Mouse (Mus musculus) lung, embryonic 15.5 days (tissue): ENCODE results near the gene Vmn2r104. TPM values are rescaled to one million over a fixed set of nuclear protein-coding genes. Genes with fewer than 3 reads are reported as not detected.

Experiments
- ATAC-seq: fragments of 200-750 bp; cut with Nextera tagmentation; 2 replicates; pipeline ENCODE4 v1.8.0; 2017; ENCODE audit warnings: moderate number of reproducible peaks, borderline replicate concordance; ENCODE audit not compliant: low FRiP score, low TSS enrichment; ENCODE audit errors: extremely low read depth
- H3K27ac ChIP-seq: fragments of 300-500 bp; sonication (generic); 2 replicates; pipeline ENCODE4 v1.5.1; 2015; ENCODE audit warnings: moderate library complexity, mild to moderate bottlenecking, inconsistent platforms
- H3K27me3 ChIP-seq: fragments of 300-500 bp; sonication (generic); 2 replicates; pipeline ENCODE4 v1.6.1; 2015; ENCODE audit warnings: inconsistent platforms
- H3K36me3 ChIP-seq: fragments of 300-500 bp; sonication (generic); 2 replicates; pipeline ENCODE4 v1.6.1; 2015; ENCODE audit warnings: inconsistent platforms
- H3K4me1 ChIP-seq: fragments of 300-500 bp; sonication (generic); 2 replicates; pipeline ENCODE4 v1.6.1; 2015; ENCODE audit warnings: inconsistent platforms
- H3K4me2 ChIP-seq: fragments of 300-500 bp; sonication (generic); 2 replicates; pipeline ENCODE4 v1.6.1; 2015; ENCODE audit warnings: inconsistent platforms, mild to moderate bottlenecking, moderate library complexity
- H3K4me3 ChIP-seq: fragments of 300-500 bp; sonication (generic); 2 replicates; pipeline ENCODE4 v1.5.1; 2015; ENCODE audit warnings: mild to moderate bottlenecking, inconsistent platforms
- H3K9ac ChIP-seq: fragments of 300-500 bp; sonication (generic); 2 replicates; pipeline ENCODE4 v1.6.1; 2015; ENCODE audit warnings: inconsistent platforms
- H3K9me3 ChIP-seq: fragments of 300-500 bp; sonication (generic); 2 replicates; pipeline ENCODE4 v1.6.1; 2016; ENCODE audit warnings: inconsistent platforms
- WGBS: fragments of 180-500 bp; shearing (Covaris S2); methylation state at CpG from one replicate; pipeline ENCODE4 v1.1.7; 2015; 5-methylcytosine and 5-hydroxymethylcytosine counted together
- polyA plus RNA-seq: library from polyadenylated mRNA; unstranded; fragments of >200 nt; fragmentation: Nextera tagmentation; extraction: Ambion mirVana; gene quantifications from 2 replicates; pipeline ENCODE4 v1.2.1, GENCODE M21; 2015

The Vmn2r104 gene
- not detected in 2 replicates for polyA plus RNA-seq

- H3K4me2 ChIP-seq = no peak within 1 kb of the TSS
- WGBS = 89% methylated on average over 1 of the region's 1 CpGs
- ATAC-seq = no peak
- H3K9me3 ChIP-seq = peaks cover 12% of the 10 kb centered on the region
- H3K4me3 ChIP-seq = no peak within 1 kb of the TSS
- no peaks in the 10 kb centered on the region for H3K36me3 ChIP-seq
- no peak within 1 kb of the TSS for H3K9ac ChIP-seq
- no peak within 1 kb of the TSS for H3K27ac ChIP-seq
- no peaks in the 10 kb centered on the region for H3K4me1 ChIP-seq
- H3K27me3 ChIP-seq = no peaks in the 10 kb centered on the region
These were observed at the start of gene Vmn2r104 for GRCm38 (mm10) chr17:20048236-20048635. TSS of gene Vmn2r104 (minus strand) at chr17:20048336.

GRCm38 (mm10) chr17:20074090-20074489, 26.0 kb upstream of the Vmn2r104 start:
- no peak for ATAC-seq
- 70% methylated on average over 6 of the region's 6 CpGs for WGBS

GRCm38 (mm10) chr17:20071656-20072396, 23.7 kb upstream of the Vmn2r104 start:
- Histone ChIP-seq H3K4me3 (no peak overlapping the region), H3K9me3 (0 out of 2 replicates have a peak, but pooled peaks cover 3% of the 10 kb centered on the region), H3K9ac (no peak overlapping the region), H3K4me2 (no peak overlapping the region), H3K4me1 (no peaks in the 10 kb centered on the region), H3K27me3 (no peaks in the 10 kb centered on the region), H3K36me3 (no peaks in the 10 kb centered on the region), H3K27ac (no peak overlapping the region)
- ATAC-seq = no peak
- 86% methylated on average over 4 of the region's 4 CpGs for WGBS

More at GRCm38 (mm10) chr17:20074090-20074489, 26.0 kb upstream of the Vmn2r104 start:
- Histone ChIP-seq H3K27me3 (no peaks in the 10 kb centered on the region), H3K27ac (no peak overlapping the region), H3K4me1 (no peaks in the 10 kb centered on the region), H3K4me3 (no peak overlapping the region), H3K36me3 (no peaks in the 10 kb centered on the region), H3K4me2 (no peak overlapping the region), H3K9me3 (0 out of 2 replicates have a peak, but pooled peaks cover 8% of the 10 kb centered on the region), H3K9ac (no peak overlapping the region)

Other genes with a start within 250 kb of the Vmn2r104 start
- not detected in 2 replicates for gene Fpr-rs7, start 65.9 kb upstream of the Vmn2r104 start, polyA plus RNA-seq
- gene Fpr-rs6, start 134.8 kb upstream of the Vmn2r104 start, polyA plus RNA-seq = not detected in 2 replicates
- gene Vmn2r105, start 186.7 kb upstream of the Vmn2r104 start, polyA plus RNA-seq = not detected in 2 replicates
- not detected in 2 replicates for gene Vmn2r106, start 237.2 kb upstream of the Vmn2r104 start, polyA plus RNA-seq